Comparison of ENCODE assay signal across 7 mouse cellular contexts in the genomic region with DNA sequence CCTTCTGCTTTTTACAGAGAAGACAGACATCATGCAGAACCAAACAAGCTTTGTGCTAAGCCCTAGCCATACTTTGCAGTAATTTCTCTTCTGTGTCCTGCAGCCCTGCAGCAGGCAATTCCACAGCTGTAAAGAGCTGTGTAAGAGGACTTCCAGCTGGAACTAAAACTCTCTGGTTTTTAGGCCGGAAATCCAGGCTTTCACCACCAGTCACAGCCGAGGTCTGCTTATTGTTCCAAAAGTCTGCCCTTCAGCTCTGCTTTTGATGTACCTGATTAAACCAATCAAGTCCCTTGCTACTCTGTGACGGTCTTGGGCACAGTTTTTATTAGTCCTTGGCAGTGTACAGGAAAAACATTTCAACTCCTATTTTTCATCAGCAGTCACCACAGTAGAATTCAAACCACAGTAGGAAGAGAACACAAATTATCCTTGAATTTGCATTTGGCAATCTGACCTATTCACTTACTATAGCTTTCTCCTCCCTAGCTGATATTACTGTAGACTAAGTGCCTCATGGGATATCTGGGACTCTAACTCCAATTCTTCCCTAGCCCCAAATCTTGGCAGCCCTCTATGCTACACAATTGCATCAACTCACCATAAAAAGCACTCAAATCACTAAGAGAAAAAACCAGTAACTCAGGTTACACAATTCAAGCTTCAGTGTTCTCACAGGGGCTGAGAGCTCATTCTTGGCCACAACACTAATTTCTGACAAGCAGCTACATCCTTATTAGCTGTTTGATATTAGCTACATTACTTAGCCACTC. TPM values are rescaled to one million over a fixed set of nuclear protein-coding genes. Genes with fewer than 3 reads are reported as not detected.
DNase-seq lines count a peak whose midpoint lies in the region; ATAC-seq lines count a peak whose summit lies in the region.

No protein-coding gene starts in this region.

- peaks cover 3 to 45% of the 10 kb centered on the region in 2 experiments; a peak in 3 of 4 replicates for H3K4me1 ChIP-seq in heart, embryonic 14.5 days (ENCODE audit: control insufficient read depth in 2 of 2, insufficient read depth in 2 of 2, low read length in 2 of 2)
- H3K4me1 ChIP-seq in liver, embryonic 12.5 days: peaks cover 68% of the 10 kb centered on the region

- H3K27me3 ChIP-seq in heart, embryonic 14.5 days (ENCODE audit: control insufficient read depth, insufficient read depth, low read length): no peaks in the 10 kb centered on the region
- H3K27me3 ChIP-seq in liver, embryonic 12.5 days (replicated peaks): no peaks in the 10 kb centered on the region

- peak; percentile 56 for DNase-seq in MN1 (ENCODE audit: low spot score)
- peak; percentile 56 for DNase-seq in adipocyte (ENCODE audit: low spot score)
- DNase-seq in right cerebral cortex, adult 18-20 months: no peak
- DNase-seq in cerebellum, postnatal 10 days: no peak
- no peak for DNase-seq in frontal cortex, adult 2 months (ENCODE audit: extremely low spot score in 1 of 2, low spot score in 1 of 2)

- H3K36me3 ChIP-seq in heart, embryonic 14.5 days (ENCODE audit: control insufficient read depth, insufficient read depth, low read length): no peaks in the 10 kb centered on the region
- H3K36me3 ChIP-seq in liver, embryonic 12.5 days: no peaks in the 10 kb centered on the region

- H3K4me2 ChIP-seq in heart, embryonic 14.5 days (ENCODE audit: low read length): peak overlapping the region; percentile 76
- H3K4me2 ChIP-seq in liver, embryonic 12.5 days: peak overlapping the region; percentile 74

- peak overlapping the region; percentile 79 for H3K9ac ChIP-seq in heart, embryonic 14.5 days (ENCODE audit: low read length)
- H3K9ac ChIP-seq in liver, embryonic 12.5 days: 0 out of 2 replicates have a peak overlapping the region, but pooled peaks have one; percentile 10

- H3K9me3 ChIP-seq in heart, embryonic 14.5 days (ENCODE audit: control insufficient read depth, low read length): no peaks in the 10 kb centered on the region
- H3K9me3 ChIP-seq in liver, embryonic 12.5 days (replicated peaks): no peaks in the 10 kb centered on the region

- H3K27ac ChIP-seq in heart, embryonic 14.5 days (replicated peaks in 1 of 2; ENCODE audit: control insufficient read depth in 1 of 2, insufficient read depth in 1 of 2, low read depth in 2 of 2, low read length in 2 of 2): peak overlapping the region; percentile 68 to 92; a peak in 3 of 4 replicates
- H3K27ac ChIP-seq in liver, embryonic 12.5 days: peak overlapping the region; percentile 66

- H3K4me3 ChIP-seq in heart, embryonic 14.5 days (ENCODE audit: control insufficient read depth in 1 of 2, insufficient read depth in 1 of 2, low read depth in 1 of 2, low read length in 2 of 2): no peak overlapping the region
- H3K4me3 ChIP-seq in liver, embryonic 12.5 days: no peak overlapping the region; the same call in 1 of the 2 replicates

- WGBS in heart, embryonic 14.5 days: 7% methylated on average over 3 of the region's 3 CpGs
- 49% methylated on average over 3 of the region's 3 CpGs for WGBS in liver, embryonic 12.5 days (ENCODE audit: insufficient replicate concordance)

- ATAC-seq in heart, embryonic 14.5 days (ENCODE audit: insufficient number of reproducible peaks, insufficient read depth, low FRiP score, low read depth): peak; percentile 17; the same call in 1 of the 2 replicates
- ATAC-seq in liver, embryonic 12.5 days: no peak

RNA-seq across cellular contexts. Expression of a gene that starts 14.2 kb away (rescaled TPM):
- 104 and 107 TPM in 2 replicates for polyA plus RNA-seq in heart, embryonic 14.5 days (2014; fragmentation: Nextera tagmentation; extraction: Ambion mirVana)
- polyA plus RNA-seq in liver, embryonic 12.5 days (2016; fragmentation: Nextera tagmentation; extraction: Ambion mirVana): 64.2 and 66.4 TPM in 2 replicates
- 107 and 119 TPM in 2 replicates for polyA plus RNA-seq in frontal cortex, adult 2 months (2012; rRNA removed)

RNA-seq across cellular contexts. Expression of a gene that starts 37.4 kb away (rescaled TPM):
- 0.31 and 0.43 TPM in 2 replicates for polyA plus RNA-seq in heart, embryonic 14.5 days (2014; fragmentation: Nextera tagmentation; extraction: Ambion mirVana)
- polyA plus RNA-seq in liver, embryonic 12.5 days (2016; fragmentation: Nextera tagmentation; extraction: Ambion mirVana): 0.23 and 0.30 TPM in 2 replicates
- polyA plus RNA-seq in frontal cortex, adult 2 months (2012; rRNA removed): 56.3 and 62.0 TPM in 2 replicates

Comparison
In these comparisons a context has a peak if more than half of its experiments do, and no peak if none do; other contexts are left out.
1. DNase-seq: peak in MN1 (single experiment) and adipocyte (single experiment); none in right cerebral cortex, adult 18-20 months (single experiment), cerebellum, postnatal 10 days (0 of 2) and frontal cortex, adult 2 months (0 of 2).
2. RNA of a gene that starts 37.4 kb away (polyA plus RNA-seq): 56.3 to 62.0 TPM in frontal cortex, adult 2 months; 0.31 to 0.43 TPM in heart, embryonic 14.5 days and 0.23 to 0.30 TPM in liver, embryonic 12.5 days; every median in the first group is over 10 times any median in the second.